Mouse (Mus musculus) kidney, adult 18-20 months (tissue): Measurements from ENCODE around the gene Selenom.
A peak's percentile ranks its signal among the peaks of the same experiment; 100 is the strongest.

Experiments
- DNase-seq: peaks from one replicate; pipeline ENCODE4 v3.0.0; 2021

The Selenom gene

DNA sequence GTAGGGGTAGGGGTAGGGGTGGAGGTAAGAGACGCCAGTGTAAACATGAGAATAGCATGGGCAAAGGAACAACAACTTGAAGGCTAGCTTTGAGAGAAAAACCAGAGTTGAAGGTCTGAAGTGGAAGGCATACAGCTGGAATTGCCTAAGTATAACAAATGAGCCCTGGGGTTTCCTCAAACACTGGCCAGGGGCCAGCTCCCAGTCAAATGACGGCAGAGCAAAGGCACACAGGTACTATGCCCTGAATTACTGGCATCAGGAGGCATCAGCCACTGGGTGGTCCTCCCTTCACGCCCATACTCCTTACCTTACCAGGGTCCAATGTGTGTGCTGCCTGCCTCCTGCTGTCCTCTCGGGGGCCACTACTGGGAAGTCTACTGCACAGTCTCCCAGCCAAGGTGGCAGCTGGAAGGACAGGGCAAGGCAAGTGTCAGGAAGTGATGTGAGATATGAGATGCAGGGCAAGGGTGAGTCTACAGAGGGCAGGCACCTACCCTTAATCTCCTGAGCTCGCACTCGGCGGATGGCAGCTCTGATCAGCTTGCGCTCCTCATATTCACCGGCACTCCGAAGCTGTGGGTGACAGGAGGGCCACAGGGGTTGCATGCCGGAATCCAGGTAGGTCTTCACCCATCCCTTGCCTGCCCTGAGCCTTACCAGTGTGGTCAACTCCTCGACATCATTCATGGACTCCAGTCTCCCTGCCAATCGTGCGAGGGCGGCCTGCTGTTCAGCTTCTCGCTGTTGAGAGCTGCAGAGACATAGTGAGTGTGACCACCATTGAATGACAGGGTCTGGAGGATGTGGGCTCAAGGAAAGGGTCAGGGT is 17.8 kb downstream of the Selenom start:
- DNase-seq, result no peak

- DNase-seq, result no peak
Observed at GRCm38 (mm10) chr11:3533406-3533932, 19.0 kb downstream of the Selenom start.

- DNase-seq, result no peak
Observed at GRCm38 (mm10) chr11:3534956-3535355, 20.5 kb downstream of the Selenom start.

DNA sequence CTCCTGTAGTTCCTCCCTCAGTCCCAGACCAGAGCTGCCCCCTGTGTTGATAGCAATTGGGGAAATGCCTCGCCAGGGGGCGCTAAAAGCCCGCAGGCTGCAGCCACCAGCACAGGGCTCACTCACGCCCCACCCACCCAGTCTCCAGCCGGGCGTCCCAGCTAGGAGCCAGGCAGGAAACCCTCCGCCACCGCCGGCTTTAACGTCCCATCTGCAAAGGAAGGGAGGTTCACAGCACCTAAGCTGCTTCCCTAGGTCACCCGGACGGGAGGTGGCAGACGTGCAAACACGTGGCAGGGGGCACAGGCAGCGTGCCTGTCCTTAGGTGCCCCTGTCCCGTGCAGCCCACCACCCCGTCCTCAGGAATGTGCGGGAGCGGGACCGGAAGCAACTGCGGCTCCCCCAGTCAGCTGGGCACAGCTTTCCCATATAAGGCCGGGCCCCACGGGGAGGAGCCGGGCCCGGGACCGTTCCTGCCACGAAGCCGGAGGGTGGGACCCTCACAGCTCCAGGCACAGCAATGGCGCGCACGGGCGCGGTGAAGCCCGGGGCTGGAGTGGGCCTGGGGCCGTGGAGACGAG is 21.0 kb downstream of the Selenom start:
- peak; percentile 96 for DNase-seq

GRCm38 (mm10) chr11:3536082-3536481 is 21.6 kb downstream of the Selenom start:
- DNase-seq, result no peak

DNA sequence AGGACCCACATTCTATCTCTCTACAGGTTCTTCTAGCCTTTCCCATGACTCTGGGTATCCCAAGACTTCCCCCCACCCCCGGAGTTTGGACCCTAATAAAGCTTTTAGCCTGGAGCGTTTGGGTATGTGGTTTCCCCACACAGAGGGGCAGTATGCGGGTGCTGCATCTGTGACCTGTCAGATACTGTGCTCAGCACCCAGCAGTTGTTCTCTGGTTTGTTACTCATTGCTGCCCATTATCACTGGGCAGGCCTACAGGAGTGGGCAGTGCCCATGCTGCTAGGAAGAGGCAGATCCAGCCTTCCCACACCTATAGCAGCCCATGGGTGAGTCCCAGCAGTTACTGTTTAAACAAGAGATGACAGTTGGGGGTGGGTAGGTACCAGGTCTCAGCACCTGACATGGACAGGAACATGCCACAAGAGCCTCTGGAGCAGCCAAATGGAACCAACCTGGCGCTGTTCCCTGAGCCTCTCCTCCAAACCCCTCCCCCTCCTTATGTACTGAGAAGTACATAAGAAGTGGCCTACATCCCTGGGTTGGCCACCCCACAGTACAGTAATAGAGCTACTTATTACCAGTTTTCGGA is 22.4 kb downstream of the Selenom start:
- peak; percentile 88 for DNase-seq

DNA sequence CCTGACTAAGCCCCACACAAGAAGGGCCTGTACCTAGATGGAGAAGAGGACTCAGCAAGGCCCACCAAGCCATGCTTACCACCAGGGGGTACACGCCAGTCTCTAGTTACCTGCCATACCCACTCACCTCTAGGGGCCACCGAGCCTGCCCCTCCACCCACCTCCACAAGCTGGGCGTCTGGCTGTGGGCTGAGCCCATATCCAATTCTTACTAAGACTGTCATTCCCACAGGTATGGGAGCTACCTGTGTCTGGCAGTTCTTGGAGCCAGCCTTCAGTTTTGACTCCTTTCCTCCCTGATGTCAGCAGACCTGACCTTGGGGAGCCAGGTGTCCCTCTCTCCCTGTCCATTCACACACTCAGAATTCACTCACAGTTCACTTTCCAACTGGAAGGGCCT is 23.2 kb downstream of the Selenom start:
- DNase-seq, result peak; percentile 40

GRCm38 (mm10) chr11:3538341-3538740 is 23.9 kb downstream of the Selenom start:
- no peak for DNase-seq

DNA sequence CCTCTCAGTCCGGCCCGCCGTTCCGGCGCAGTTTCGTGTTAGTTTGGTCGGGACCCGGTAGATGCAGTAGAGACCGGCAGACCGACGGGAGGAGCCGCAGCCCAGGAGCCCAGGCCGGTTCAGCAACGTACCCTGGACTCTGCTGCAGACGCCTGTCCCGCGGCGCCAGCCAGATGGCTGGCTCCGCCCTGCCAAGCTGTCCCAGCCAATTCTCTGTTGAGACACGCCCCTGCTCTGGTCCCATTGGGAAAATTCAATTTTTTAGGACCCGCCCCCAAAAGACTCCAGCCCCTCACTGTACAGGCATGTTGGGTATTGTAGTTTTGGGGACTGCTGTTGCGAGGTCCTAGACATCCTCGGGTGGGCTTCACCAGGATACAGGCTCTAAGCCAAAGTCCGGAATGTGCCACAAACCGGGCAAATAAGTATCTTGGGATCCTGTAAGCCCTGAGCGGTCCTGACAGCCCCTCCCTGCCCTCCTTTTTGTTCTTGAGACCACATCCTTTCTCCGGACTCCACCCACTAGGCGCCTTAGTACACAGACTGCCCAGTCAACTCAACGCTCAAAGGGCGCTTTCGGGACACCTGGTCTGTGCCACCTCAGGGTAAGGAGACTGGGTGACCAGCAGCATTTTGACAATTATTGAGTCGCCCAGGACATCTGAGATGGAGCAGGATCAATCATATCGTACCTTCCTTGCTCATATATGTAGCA is 24.8 kb downstream of the Selenom start:
- DNase-seq, result peak; percentile 96

DNA sequence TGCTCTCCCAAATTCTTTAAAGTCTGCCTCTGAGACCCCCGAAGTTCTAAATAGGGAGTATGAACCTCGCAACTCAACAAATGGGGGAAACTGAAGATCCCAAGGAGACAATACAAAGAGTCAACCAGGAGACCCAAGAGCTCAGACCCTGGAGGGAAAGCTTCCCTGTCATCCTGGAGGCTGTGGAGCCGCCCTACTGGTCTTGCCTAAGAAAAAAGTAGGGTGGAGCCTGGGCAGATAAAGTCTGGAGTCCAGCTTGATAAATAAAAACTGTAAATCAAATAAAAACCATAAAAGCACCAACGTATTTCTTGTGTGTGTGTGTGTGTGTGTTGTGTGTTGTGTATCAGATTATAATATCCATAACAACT is 25.3 kb downstream of the Selenom start:
- DNase-seq, result no peak

DNA sequence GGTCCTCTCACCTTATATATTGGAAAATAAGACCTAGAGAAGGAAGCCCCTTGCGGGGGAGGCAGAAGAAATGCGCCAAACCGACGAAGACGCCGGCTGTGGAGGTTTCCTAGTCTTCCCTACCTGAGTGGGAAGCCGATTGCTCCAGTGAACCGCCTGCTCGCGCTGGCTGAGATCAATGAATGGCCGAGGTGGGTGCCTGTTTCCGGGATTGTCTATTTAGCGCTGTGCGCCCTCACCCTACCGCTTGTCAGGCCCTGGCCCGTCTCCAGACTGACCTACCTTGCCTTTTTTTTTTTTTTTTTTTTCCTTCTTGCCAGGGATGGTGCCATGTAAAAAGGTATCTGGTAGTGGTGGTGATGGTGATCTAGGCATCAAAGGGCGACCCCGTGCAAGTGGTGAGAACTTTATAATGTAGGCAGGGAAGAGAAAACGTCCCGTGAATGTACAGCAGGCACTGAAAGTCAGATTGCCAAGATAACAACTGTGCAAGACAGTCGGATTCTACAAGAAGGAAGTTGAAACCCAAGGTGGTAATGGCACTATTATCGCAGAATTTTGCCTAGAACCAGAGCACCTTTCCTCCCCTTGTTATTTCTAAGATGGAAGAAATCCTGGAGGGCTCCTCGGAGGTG is 26.1 kb downstream of the Selenom start, which contains the start of gene Smtn:
Smtn (minus strand) TSS at position 162 of the 635 bp plus-strand sequence.
- DNase-seq, result no peak

DNA sequence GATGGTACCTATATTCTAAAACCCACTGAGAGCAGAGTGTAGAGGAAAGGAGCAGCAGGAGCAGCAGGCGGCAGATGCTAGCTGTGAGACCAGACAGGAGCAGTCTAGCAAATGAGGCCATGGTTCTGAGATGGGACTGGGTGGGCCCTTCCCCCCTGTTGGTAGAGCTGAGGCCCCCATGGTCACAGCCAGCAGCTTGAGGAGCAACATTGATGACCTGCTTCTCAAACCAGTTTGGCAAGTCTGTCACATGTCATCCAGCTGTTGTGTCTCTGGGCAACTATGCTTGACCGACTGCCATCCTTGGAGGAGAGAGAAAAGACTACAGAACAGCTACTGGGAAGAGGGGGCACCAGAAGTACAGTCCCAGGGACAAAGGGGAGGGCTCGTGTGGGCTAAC is 27.4 kb downstream of the Selenom start:
- DNase-seq, result no peak

DNA sequence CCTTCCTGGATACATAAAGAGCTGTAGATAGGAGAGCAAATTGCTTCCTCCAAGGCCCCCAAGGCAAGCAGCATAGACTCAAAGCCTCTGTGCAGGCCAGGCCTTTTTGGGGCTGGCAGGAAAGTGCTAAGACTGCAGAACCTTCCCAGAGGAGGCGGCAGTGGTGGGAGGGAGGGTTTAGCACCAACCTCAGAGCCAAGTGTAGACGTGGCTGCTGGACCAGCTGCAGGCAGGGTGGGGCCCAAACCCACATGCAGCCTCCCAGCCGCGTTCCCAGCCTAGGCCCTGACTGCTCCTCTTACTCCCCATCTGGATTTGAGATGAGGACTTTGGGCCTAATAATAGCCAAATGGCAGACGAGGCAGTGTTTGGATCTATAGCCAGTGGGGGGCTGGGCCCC is 28.5 kb downstream of the Selenom start:
- DNase-seq, result no peak

DNA sequence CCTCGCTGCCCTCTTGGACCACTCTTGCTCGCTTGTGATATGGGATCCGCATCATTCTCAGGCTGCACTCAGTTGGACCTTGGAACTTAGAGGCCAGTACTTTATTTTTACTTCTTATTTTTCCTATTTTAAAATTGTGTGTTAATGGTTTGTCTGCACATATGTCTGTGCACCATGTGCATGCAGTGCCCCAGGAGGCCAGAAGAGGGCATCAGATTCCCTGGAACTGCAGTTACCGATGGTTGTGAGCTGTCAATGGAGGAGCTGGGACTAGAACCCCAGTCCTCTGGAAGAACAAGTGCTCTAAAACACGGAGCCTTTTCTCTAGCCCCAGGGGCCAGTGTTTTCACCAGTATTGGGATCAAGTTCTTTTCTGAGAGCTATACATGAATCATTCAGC is 29.9 kb downstream of the Selenom start:
- DNase-seq, result no peak

GRCm38 (mm10) chr11:3545531-3546241 is 31.2 kb downstream of the Selenom start:
- no peak for DNase-seq

DNA sequence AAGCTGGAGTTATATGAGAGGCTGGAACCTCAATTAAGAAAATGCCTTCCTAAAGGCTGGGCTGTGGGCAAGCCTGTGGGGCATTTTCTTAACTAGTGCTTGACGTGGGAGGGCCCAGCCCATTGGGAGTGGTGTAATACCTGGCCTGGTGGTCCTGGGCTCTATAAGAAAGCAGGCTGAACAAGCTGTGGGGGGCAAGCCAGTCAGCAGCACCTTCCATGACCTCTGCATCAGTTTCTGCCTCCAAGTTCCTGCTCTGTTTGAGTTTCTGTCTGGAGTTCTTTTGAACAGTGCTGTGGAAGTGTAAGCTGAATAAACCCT is 31.7 kb downstream of the Selenom start:
- no peak for DNase-seq

DNA sequence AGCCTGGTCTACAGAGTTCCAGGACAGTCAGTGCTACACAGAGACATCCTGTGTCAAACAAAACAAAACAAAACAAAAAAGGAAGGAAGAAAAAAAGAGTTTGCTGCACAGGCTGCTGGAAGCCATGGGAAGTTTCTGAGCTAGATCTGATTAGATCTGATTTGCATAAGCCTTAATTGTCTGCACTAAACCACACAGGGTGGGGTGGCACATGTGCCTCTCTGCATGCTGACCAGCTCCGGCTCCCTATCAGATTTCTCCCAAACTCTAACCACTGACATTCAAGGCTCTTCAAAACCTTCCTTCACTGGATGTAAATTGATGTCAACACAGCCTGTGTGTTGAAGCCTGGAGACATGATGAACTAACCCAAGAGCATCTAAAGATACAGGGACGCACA is 32.6 kb downstream of the Selenom start:
- DNase-seq, result no peak

DNA sequence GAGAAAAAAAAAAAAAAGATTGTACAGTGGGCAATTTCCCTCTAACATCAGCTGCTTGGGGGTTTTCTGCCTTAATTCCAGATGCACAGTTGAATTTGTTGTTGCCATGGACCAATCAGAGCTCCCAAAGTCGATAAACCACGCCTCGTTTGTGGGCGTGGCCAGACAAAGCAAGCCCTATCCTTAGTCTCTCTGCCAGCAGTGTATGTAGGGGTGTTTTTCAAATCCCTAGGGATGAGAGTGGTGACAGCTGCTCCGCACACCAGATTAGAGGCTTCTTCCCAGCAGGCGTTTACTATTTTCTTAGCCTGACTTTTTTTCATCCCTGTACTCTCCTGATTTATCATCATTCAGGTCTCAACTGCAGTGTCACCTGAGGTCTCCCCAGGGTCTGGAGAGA is 33.5 kb downstream of the Selenom start:
- no peak for DNase-seq

DNA sequence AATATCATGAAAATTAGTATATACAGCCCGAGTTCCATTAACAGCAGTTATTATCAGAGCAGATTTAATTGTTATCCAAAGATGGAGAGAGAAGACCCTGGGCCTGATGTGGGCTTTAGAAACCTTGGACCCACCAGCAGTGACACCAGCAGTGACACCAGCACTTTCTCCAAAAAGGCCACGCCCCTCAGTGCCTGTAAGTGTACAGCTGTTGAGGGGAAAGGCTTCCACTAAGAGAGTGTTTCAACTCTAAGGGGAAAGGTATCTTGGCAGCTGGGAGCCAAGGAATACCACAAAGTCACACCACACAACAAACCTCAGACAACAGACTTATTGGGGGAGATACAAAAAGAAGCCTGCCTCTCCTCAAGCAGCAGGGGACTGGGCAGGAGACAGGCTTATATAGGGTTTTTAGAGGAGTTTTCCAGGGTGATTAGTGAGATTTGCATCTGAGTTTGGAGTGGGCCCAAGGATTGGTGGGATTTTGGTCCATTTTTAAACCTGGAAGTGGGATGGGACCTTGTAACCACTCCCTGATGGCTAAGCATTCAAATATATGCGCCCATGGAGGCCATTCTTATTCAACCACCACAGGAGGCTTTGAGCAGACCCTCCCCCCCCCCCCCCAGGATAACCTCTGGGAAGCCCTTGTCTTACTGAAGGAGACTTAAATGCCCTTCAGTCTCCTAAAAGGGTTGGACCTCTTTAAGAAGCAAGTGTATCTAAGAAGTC is 34.2 kb downstream of the Selenom start:
- DNase-seq, result no peak

- peak; percentile 42 for DNase-seq
Observed at GRCm38 (mm10) chr11:3549791-3550190, 35.3 kb downstream of the Selenom start.

DNA sequence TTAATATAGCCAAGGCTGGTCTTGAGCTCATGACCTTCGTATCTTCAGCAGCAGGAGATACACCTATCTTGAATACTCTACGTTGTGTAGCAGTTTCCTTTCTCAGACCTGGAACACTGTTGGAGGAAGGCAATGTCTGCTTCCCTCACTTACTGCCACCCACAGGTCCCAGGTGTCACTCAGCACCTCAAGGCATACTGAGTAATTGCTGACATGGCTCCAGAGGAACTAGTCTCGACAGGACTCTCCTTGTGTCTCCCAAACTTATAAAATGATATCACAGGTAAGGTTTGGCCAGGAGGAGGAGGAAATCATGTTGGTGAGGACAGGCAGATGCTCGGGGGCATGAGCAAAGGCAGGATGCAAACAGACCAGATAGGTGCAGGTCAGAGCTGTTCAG is 40.5 kb downstream of the Selenom start:
- no peak for DNase-seq

GRCm38 (mm10) chr11:3557852-3558251 is 43.4 kb downstream of the Selenom start:
- DNase-seq, result no peak
